Mouse (Mus musculus): ENCODE measurements around the gene Olfr155. TPM values are rescaled to one million over a fixed set of nuclear protein-coding genes. Genes with fewer than 3 reads are reported as not detected.

The Olfr155 gene
- polyA plus RNA-seq, 1 experiment from 2014 or later, result not detected

GRCm38 (mm10) chr4:43854101-43854500 is 2.7 kb downstream of the Olfr155 start:
- WGBS, result 83% methylated on average over 8 of the region's 8 CpGs
- no peak for ATAC-seq (ENCODE audit: low FRiP score)
- Histone ChIP-seq H3K27ac (ENCODE audit: low read depth, low read length) (no peak overlapping the region), H3K4me1 (replicated peaks; ENCODE audit: control insufficient read depth, insufficient read depth, low read length) (no peaks in the 10 kb centered on the region; the same call in 1 of the 2 replicates), H3K9me3 (ENCODE audit: control insufficient read depth, low read length) (no peaks in the 10 kb centered on the region), H3K4me3 (ENCODE audit: low read depth, low read length) (no peak overlapping the region), H3K27me3 (ENCODE audit: control insufficient read depth, insufficient read depth, low read length) (no peaks in the 10 kb centered on the region), H3K4me2 (replicated peaks; ENCODE audit: low read depth, low read length) (no peak overlapping the region), H3K9ac (ENCODE audit: low read depth, low read length) (no peak overlapping the region), H3K36me3 (ENCODE audit: control insufficient read depth, insufficient read depth, low read length) (no peaks in the 10 kb centered on the region)
- no peak for DNase-seq (ENCODE audit: low spot score)

GRCm38 (mm10) chr4:43859886-43860285 is 8.5 kb downstream of the Olfr155 start:
- H3K4me1 ChIP-seq (replicated peaks; ENCODE audit: control insufficient read depth, insufficient read depth, low read length), result no peaks in the 10 kb centered on the region; the same call in 1 of the 2 replicates
- no peak overlapping the region for H3K27ac ChIP-seq (ENCODE audit: low read depth, low read length)
- H3K36me3 ChIP-seq (ENCODE audit: control insufficient read depth, insufficient read depth, low read length), result no peaks in the 10 kb centered on the region
- no peaks in the 10 kb centered on the region for H3K9me3 ChIP-seq (ENCODE audit: control insufficient read depth, low read length)
- no peak overlapping the region for H3K4me2 ChIP-seq (replicated peaks; ENCODE audit: low read depth, low read length)
- H3K27me3 ChIP-seq (ENCODE audit: control insufficient read depth, insufficient read depth, low read length), result no peaks in the 10 kb centered on the region
- DNase-seq (ENCODE audit: low spot score) (no peak), ATAC-seq (ENCODE audit: low FRiP score) (no peak)
- no peak overlapping the region for H3K9ac ChIP-seq (ENCODE audit: low read depth, low read length)
- 86% methylated on average over 10 of the region's 10 CpGs for WGBS
- H3K4me3 ChIP-seq (ENCODE audit: low read depth, low read length), result no peak overlapping the region

DNA sequence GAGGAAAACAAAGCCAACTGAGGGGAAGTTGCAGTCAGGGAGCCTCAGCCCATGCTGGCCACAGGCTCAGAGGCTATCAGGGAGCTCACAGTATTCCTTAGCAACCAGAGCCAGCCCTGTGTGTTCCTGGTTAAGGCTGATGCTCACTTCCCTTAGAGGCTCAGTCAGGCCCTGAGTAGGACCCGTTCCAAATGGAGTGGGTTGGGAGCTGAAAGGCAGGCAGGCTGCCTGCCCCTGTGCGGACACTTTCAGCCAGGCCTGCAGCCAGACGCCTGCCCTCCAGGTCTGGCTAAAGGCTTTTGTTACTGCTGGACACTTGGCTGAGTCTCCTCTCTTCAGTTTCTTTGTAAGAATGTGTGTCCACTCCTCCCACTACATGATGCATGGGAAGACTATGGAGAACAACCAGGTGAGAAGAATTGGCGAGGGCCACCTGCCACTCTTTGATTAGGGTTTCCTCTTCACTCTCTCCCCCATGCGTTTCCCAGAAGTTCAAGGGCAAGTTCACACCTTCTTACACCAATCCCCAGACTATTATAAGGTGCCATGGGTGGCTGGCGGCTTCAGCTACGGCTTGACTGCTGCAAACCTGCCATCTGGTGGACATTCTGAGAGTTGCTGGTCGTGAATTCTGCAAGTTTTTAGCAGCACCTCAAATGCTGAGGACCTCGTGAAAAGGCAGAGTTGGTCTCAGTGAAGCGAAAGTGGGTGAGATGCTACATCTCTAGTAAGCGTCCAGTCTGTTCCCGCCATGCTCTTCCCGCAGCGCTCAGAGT is 9.6 kb downstream of the Olfr155 start:
- Histone ChIP-seq H3K27me3 (ENCODE audit: control insufficient read depth, insufficient read depth, low read length) (no peaks in the 10 kb centered on the region), H3K36me3 (ENCODE audit: control insufficient read depth, insufficient read depth, low read length) (no peaks in the 10 kb centered on the region), H3K9me3 (ENCODE audit: control insufficient read depth, low read length) (no peaks in the 10 kb centered on the region), H3K9ac (ENCODE audit: low read depth, low read length) (no peak overlapping the region), H3K4me1 (replicated peaks; ENCODE audit: control insufficient read depth, insufficient read depth, low read length) (no peaks in the 10 kb centered on the region), H3K4me3 (ENCODE audit: low read depth, low read length) (no peak overlapping the region), H3K4me2 (replicated peaks; ENCODE audit: low read depth, low read length) (no peak overlapping the region), H3K27ac (ENCODE audit: low read depth, low read length) (no peak overlapping the region)
- ATAC-seq (ENCODE audit: low FRiP score), result no peak
- 16% methylated on average over 14 of the region's 14 CpGs for WGBS
- peak; percentile 84 for DNase-seq (ENCODE audit: low spot score)

DNA sequence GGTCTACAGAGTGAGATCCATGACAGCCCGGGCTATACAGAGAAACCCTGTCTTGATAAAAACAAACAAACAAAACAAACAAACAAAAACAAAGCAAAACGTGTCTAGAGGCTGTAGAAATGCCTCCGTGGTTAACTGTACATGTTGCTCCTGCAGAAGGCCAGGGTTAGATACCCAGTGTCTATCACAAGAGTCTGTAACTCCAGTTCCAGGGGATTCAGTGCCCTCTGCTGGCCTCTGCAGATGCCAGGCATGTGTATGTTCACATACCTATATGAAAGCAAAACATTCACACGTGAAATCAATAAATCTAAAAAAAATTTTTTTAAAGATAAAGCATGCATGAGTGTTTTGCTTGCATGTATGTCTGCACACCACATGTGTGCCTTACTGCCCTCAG is 11.9 kb downstream of the Olfr155 start:
- WGBS, result 65% methylated on average over 4 of the region's 4 CpGs
- H3K9ac ChIP-seq (ENCODE audit: low read depth, low read length), result no peak overlapping the region
- no peak for ATAC-seq (ENCODE audit: low FRiP score)
- no peaks in the 10 kb centered on the region for H3K27me3 ChIP-seq (ENCODE audit: control insufficient read depth, insufficient read depth, low read length)
- H3K9me3 ChIP-seq (ENCODE audit: control insufficient read depth, low read length), result no peaks in the 10 kb centered on the region
- no peaks in the 10 kb centered on the region for H3K4me1 ChIP-seq (replicated peaks; ENCODE audit: control insufficient read depth, insufficient read depth, low read length)
- H3K4me2 ChIP-seq (replicated peaks; ENCODE audit: low read depth, low read length), result no peak overlapping the region
- no peak for DNase-seq (ENCODE audit: low spot score)
- no peak overlapping the region for H3K4me3 ChIP-seq (ENCODE audit: low read depth, low read length)
- H3K36me3 ChIP-seq (ENCODE audit: control insufficient read depth, insufficient read depth, low read length), result no peaks in the 10 kb centered on the region
- no peak overlapping the region for H3K27ac ChIP-seq (ENCODE audit: low read depth, low read length)

DNA sequence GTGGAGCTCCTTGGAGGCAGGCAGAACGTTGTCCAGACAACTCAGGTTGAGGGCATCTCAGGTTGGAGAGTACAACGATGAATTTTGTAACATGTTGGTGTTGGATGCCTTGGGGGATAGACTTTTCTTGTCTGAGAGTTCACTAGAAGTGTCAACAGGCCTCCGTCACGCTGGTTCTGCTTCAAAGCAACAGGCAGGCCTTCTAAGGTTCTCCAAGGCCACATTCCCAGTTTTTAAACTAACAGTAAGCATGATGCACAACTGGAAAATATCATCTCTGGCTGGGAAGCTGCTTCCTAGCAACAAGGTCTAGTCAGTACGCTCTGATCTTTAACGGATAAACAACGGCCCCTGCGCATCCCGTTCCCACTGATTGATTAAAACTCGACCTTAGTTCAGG is 18.5 kb downstream of the Olfr155 start:
- Histone ChIP-seq H3K9ac (ENCODE audit: low read depth, low read length) (no peak overlapping the region), H3K4me3 (ENCODE audit: low read depth, low read length) (no peak overlapping the region), H3K36me3 (ENCODE audit: control insufficient read depth, insufficient read depth, low read length) (no peaks in the 10 kb centered on the region), H3K4me1 (replicated peaks; ENCODE audit: control insufficient read depth, insufficient read depth, low read length) (no peaks in the 10 kb centered on the region), H3K9me3 (ENCODE audit: control insufficient read depth, low read length) (no peaks in the 10 kb centered on the region), H3K27me3 (ENCODE audit: control insufficient read depth, insufficient read depth, low read length) (no peaks in the 10 kb centered on the region), H3K4me2 (replicated peaks; ENCODE audit: low read depth, low read length) (no peak overlapping the region), H3K27ac (ENCODE audit: low read depth, low read length) (no peak overlapping the region)
- 87% methylated on average over 10 of the region's 10 CpGs for WGBS
- DNase-seq (ENCODE audit: low spot score) (no peak), ATAC-seq (ENCODE audit: low FRiP score) (no peak)

DNA sequence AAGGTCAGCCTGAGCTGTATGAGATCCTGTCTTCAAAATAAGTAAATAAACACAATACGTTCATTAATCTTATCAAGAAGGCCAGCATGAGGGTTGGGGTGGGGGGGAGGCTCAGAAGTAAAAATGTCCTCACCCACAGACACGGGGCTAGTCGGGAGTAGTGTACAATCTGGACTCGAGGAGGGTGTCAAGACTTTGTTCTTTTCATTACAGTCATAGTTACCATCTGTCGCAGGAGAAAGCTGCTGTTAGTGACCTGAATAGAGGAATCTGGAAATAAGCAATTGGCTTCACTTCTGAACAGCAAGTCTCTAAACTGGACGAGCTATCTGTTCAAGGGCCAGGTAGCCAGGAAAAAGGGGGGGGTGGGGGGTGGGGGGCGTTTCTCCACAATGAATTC is 23.1 kb downstream of the Olfr155 start:
- Histone ChIP-seq H3K4me3 (ENCODE audit: low read depth, low read length) (peak overlapping the region; percentile 68; the same call in 1 of the 2 replicates), H3K27ac (ENCODE audit: low read depth, low read length) (no peak overlapping the region), H3K9ac (ENCODE audit: low read depth, low read length) (no peak overlapping the region), H3K36me3 (ENCODE audit: control insufficient read depth, insufficient read depth, low read length) (no peaks in the 10 kb centered on the region), H3K4me2 (replicated peaks; ENCODE audit: low read depth, low read length) (peak overlapping the region; percentile 72; the same call in 1 of the 2 replicates), H3K9me3 (ENCODE audit: control insufficient read depth, low read length) (no peaks in the 10 kb centered on the region), H3K27me3 (ENCODE audit: control insufficient read depth, insufficient read depth, low read length) (no peaks in the 10 kb centered on the region), H3K4me1 (replicated peaks; ENCODE audit: control insufficient read depth, insufficient read depth, low read length) (no peaks in the 10 kb centered on the region; the same call in 1 of the 2 replicates)
- no peak for DNase-seq (ENCODE audit: low spot score)
- WGBS, result 58% methylated on average over 7 of the region's 7 CpGs
- ATAC-seq (ENCODE audit: low FRiP score), result no peak

- Histone ChIP-seq H3K4me2 (replicated peaks; ENCODE audit: low read depth, low read length) (peak within 1 kb of the TSS; percentile 72), H3K9ac (ENCODE audit: low read depth, low read length) (peak within 1 kb of the TSS; percentile 78), H3K36me3 (ENCODE audit: control insufficient read depth, insufficient read depth, low read length) (no peaks in the 10 kb centered on the region), H3K4me3 (ENCODE audit: low read depth, low read length) (peak within 1 kb of the TSS; percentile 68), H3K4me1 (replicated peaks; ENCODE audit: control insufficient read depth, insufficient read depth, low read length) (no peaks in the 10 kb centered on the region; the same call in 1 of the 2 replicates), H3K27ac (ENCODE audit: low read depth, low read length) (peak within 1 kb of the TSS; percentile 59), H3K27me3 (ENCODE audit: control insufficient read depth, insufficient read depth, low read length) (no peaks in the 10 kb centered on the region), H3K9me3 (ENCODE audit: control insufficient read depth, low read length) (no peaks in the 10 kb centered on the region)
- ATAC-seq (ENCODE audit: low FRiP score) (peak; percentile 95), DNase-seq (ENCODE audit: low spot score) (peak; percentile 98)
- under 1% methylated on average over 56 of the region's 73 CpGs for WGBS
These were observed 24.0 kb downstream of the Olfr155 start, which contains the start of gene Reck for GRCm38 (mm10) chr4:43875160-43875918. Gene Reck (plus strand): TSS chr4:43875530.

DNA sequence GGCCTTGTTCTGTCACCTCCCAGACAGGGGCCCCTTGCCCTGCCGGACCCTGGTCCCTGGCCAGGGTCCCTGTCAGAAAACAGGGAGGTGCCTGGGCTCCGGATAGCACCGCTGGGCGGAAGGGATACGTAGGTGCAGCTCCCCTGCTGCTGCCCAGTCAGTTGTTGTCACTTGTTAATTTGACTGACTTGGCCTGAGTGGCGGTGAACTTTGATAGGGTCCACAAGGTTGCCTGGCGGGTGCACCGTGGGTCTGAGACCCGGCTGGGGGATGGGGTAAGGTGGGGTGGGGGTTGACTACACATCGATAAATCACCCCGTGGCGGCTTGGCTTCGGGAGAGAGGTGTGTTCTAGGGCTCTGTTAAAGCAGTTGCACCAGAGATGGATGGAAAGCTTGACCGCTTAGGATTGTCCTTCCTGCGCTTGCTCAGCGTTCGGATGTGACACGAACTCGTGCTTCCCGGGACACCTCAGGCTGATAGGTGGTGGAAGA is 24.6 kb downstream of the Olfr155 start:
- peak; percentile 79 for ATAC-seq (ENCODE audit: low FRiP score)
- Histone ChIP-seq H3K27ac (ENCODE audit: low read depth, low read length) (peak overlapping the region; percentile 59; the same call in 1 of the 2 replicates), H3K4me3 (ENCODE audit: low read depth, low read length) (peak overlapping the region; percentile 68), H3K4me1 (replicated peaks; ENCODE audit: control insufficient read depth, insufficient read depth, low read length) (no peaks in the 10 kb centered on the region; the same call in 1 of the 2 replicates), H3K9me3 (ENCODE audit: control insufficient read depth, low read length) (no peaks in the 10 kb centered on the region), H3K9ac (ENCODE audit: low read depth, low read length) (peak overlapping the region; percentile 78), H3K27me3 (ENCODE audit: control insufficient read depth, insufficient read depth, low read length) (no peaks in the 10 kb centered on the region), H3K4me2 (replicated peaks; ENCODE audit: low read depth, low read length) (peak overlapping the region; percentile 72), H3K36me3 (ENCODE audit: control insufficient read depth, insufficient read depth, low read length) (no peaks in the 10 kb centered on the region)
- peak; percentile 52 for DNase-seq (ENCODE audit: low spot score)
- under 1% methylated on average over 20 of the region's 20 CpGs for WGBS

All from hindbrain, embryonic 11.5 days (tissue).